Mouse (Mus musculus) mesoderm, embryonic 11.5 days (tissue): Measurements from ENCODE around the gene Rftn1.
A peak's percentile ranks its signal among the peaks of the same experiment; 100 is the strongest.
"Not testable (repeated sequence)": the region's sequence is repeated elsewhere in the genome, so short reads cannot be mapped to it uniquely, and the experiment has no call there.

Experiments
- DNase-seq: peaks from one replicate; pipeline ENCODE4 v3.0.0-alpha.2; 2012; ENCODE audit warnings: low read depth, low spot score

Gene Rftn1

DNA sequence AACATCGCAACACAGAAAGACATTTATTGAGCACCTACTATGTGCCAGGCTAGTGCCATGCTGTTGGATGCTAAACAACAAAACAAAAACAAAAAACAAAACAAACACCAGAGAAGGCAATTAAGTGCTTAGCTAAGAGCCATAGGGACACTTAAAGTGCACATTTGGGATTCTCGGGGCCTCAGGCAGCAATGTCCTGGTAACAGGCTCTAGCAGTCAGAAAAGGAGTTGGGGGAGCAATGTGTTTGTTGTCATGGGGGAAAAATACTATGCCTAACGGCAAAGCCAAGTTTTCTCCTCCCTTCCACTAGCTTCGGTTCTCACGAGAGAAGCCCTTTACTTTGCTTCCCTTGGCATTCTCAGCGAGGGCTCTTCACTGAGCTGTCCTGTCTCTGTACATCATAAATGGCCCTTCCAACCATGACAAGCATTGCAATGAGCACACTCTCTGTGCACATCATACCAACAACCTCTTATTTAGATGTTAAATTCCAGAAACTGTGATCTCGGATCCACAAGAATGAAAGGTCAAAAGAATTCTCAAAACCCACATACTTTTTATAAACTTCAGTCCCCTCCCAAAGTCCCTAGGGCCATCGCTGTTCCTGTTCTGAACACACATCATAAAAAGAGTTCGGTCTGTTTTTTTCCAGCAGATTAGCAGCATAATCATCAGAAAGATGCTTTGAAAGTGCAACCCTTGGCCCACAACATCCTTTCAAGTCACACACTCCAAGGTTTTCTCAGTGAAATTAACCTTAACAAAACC is 63.2 kb downstream of the Rftn1 start:
- no peak for DNase-seq

DNA sequence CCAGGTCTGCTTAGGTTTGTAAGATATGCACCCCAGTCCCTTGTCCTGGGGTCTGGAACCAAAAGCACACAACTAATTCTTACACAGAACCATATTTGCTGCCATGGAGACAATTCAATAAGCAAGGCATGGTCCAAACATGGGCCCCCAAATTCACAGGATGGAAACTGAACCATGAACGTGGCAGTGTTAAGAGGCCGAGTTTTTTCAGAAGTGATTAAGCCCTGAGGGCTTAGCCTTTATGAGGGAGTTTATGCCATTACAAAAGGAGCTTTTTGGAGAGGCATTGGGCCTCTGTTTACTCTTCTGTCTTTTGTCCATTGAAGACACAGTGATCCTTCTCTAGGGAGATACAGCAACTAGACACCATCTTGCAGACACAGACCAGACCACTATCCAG is 63.9 kb downstream of the Rftn1 start:
- DNase-seq: no peak

DNA sequence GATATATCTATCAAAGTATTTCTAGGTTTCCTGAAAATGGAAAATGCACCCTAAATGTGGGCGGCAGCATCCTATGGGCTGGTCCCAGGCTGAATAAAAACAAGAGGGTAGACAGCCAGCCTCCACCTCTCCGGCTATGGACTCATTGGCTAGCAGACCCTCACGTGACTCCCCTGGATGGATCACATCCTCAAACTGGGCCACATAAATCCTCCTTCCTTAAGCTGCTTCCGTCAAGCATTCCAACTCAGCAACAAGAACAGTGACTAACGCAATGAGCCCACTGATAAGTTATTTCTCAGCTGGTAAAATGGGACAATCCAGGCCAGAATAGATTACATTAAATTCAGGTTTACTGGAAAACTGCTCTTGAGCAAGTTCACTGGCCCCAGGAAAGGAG is 64.6 kb downstream of the Rftn1 start:
- DNase-seq: no peak

DNA sequence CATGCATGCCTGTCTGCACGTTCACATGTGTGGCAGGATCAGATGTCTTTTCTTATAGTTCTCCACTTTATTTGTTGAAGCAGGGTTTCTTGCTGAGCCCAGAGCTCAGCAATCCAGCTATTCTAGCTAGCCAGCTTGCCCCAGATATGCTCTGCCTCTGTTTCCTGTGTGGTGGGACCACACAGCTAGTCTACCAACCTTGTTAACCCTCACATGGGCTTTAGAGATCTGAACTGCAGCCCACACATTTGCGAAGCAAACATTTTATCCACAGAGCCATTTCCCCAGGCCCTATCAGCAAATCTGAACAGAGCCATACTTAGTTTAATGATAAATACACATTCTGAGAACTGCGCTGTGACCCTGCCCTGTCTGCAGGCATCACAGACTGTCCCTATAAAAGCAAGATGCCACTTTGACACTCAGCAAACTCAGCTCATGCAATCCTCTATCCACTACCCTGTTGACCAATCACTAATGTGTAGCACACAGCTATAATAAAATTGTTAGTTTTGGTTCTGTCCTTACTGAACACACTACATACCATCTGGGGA is 65.2 kb downstream of the Rftn1 start:
- DNase-seq: no peak

DNA sequence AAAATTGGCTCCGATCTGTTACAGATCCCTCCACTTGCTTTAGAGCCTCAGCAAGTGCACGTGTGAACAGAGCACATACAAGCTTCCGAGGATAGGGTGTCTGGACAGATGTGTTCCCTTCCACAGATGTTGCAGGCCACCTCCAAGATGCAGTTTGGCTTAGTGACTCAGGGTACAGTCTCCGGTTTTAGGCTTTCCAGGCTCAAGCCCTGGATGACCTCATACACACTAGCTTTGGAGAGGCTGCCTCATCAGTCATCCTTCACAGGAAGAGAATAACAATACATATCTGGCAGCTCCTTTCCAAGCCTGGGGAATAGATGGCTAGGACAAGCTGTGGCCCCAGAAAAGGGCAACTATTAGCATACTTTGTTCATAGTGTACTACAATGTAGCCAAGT is 65.8 kb downstream of the Rftn1 start:
- no peak for DNase-seq

DNA sequence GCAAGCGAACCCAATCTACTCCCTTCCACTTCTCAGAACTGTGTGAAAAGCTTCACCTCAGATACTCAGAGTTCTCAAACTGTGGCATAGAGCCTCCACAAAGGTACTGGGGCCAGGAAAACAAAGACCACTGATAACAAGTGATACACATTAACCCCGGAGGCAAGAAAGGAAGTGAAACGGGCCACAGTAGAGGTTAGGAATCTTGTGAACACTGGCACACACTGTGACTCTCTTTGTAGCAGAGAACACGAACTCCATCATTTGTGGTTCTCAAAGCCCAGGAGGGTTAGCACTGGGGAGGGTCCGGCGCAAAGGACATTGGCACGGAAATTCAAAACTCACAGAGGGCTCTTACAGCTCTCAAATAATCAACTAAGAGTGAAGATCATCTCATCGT is 67.9 kb downstream of the Rftn1 start:
- no peak for DNase-seq

DNA sequence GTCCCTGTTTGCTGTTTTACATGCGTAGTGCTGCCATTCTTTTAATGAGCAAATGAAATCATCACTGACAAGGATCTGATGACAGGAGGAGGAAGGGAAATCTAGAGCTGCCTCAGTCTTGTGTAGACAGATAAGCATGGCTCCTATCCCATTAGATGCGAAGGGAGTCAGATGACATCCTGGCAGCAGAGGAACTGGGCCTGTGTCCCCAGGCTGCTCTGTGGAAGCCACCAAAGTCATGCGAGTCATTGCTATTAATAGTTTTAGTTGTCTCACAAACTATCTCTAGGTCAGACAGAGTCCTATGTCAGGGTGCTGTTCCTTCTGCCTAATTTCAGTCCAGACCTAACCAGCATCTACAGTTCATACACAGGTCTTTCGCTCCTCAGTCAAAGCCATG is 70.4 kb downstream of the Rftn1 start:
- no peak for DNase-seq

DNA sequence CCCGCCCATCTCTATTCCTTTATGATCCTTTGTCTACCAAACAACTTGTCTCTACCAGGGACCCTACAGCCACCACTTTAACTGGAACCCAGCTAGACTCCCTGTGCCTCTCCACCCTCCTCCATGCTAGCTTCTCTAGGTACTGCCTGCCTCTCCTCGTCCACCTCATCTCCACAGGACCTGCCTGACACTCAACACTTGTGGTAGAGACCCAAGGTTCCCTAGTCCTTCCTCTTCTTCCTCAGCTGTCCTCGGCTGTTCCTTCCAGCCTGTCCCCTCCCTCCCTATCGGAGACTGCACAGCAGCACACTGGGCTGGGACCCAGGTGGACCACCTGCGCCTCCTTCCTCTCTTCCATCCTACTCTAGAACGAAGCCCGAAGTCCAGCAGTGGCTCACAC is 73.0 kb downstream of the Rftn1 start:
- no peak for DNase-seq

DNA sequence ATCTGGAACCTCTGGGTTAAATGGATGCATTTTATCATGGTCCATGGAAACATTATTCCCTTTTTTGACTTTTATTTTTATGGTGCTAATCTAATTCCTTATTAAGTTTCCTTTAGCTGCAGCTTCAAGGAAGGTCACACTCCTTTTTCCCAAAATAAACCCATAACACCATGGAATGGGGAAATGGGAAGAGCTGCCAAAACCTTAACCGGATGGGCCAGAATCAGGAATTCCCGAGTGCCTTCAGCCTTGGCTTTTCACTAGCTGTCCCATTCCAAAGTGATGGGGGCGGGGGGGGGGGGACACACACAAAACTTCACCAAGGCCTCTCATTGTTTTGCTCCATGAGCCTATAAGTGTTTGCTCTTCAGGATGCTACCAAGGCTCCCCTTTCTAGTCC is 73.5 kb downstream of the Rftn1 start:
- DNase-seq: peak; percentile 54

DNA sequence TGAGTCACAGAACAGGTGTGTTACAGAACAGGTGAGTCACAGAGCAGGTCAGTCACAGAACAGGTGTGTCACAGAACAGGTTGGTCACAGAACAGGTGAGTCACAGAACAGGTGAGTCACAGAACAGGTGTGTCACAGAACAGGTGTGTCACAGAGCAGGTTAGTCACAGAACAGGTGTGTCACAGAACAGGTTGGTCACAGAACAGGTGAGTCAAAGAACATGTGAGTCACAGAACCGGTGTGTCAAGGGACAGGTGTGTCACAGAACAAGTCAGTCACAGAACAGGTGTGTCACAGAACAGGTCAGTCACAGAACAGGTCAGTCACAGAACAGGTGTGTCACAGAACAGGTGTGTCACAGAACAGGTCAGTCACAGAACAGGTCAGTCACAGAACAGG is 74.1 kb downstream of the Rftn1 start:
- peak; percentile 56 for DNase-seq

DNA sequence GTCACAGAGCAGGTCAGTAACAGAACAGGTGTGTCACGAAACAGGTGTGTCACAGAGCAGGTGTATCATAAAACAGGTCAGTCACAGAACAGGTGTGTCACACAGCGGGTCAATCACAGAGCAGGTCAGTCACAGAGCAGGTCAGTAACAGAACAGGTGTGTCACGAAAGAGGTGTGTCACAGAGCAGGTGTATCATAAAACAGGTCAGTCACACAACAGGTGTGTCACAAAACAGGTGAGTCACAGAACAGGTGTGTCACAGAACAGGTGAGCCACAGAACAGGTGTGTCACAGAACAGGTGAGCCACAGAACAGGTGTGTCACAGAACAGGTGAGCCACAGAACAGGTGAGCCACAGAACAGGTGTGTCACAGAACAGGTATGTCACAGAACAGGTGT is 74.8 kb downstream of the Rftn1 start:
- not testable (repeated sequence) for DNase-seq

DNA sequence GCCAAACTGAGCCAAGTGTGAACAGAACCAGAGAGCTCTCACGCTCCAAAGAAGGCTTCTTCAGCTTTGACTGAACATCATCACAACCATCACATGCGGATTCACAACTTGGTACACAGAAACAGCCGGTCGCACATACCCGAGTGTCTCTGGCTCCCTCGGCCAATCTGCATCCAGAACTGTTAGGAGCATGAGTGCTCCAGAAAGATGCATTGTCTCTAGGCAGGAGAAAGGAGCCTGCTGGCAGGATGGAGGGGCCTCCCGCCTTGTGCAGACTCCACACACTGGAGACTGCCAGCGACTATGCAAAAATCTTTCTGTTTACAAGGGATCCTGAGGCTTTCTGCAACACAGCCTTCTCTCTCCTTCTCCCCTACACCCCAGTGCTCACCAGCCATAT is 75.8 kb downstream of the Rftn1 start:
- no peak for DNase-seq

DNA sequence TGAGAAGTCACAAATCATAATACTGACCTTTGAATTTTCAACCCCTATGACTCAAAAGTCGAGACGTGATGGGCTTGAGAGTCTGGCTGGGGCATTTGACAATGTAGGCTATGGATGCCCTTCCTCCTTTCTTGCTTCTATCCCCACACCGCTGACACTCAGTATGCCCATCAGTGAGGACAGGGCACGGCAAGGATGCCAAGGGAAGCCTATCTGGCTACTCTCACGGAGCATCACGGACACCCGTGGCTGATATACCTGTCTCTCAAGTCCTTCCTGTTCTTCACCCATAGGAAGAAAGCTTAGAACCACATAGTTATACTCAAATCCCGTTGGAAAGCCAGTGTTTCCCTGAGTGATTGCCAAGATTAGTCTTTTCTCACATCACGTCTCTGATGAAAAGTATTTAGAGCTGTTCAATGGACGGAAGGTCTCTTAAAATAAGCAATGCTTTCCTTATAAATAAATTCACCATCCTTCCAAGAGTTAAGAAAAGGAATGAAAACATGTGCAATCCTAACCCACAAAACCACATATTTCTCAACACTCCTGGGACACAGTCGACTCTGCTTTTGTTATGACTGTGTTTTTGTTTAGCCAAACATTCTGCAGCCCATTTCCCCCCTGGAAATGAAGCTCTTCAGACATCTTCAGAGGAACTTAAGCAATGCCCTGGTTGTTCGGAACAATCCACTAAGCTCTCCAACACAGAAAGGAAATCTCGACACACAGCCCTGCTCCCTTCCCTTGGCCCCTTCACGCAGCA is 79.6 kb downstream of the Rftn1 start:
- no peak for DNase-seq

DNA sequence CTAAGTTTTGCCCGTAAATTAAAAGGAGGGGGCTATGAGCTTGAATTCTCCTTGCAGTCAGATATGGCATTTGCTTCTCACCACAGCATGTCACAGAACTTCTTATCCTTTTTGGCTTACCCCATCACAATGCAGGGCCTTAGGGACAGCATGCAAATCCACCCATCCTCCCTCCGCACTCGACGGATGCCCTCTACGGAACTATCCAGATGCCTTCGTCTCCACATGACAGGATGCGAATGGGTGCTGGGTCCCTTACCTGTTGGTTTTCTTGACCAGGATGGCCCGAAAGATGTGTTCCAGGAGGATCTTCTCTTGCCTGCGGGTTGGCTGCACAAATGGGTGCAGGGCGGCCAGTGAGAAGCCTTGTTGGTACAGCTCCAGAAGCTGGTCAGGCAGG is 83.7 kb downstream of the Rftn1 start:
- no peak for DNase-seq

DNA sequence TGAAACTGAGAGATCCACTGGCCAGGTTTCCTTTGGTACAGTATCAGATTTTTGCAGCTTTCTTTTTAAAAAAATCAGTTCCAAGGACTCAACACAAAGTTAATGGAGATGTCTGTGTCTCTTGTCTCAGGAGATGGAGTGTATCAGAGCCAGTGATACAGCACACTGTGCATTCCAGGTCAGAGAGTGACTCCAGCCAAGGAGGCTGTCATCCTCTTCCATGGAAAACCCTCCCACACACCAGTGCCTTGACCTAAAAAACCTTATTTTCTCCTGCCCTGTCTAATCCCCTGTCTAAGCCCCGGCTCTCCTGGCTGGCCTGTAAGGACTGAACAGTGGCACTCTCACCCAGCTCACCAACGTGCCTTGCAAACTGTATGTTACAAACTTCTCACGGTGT is 86.3 kb downstream of the Rftn1 start:
- no peak for DNase-seq

DNA sequence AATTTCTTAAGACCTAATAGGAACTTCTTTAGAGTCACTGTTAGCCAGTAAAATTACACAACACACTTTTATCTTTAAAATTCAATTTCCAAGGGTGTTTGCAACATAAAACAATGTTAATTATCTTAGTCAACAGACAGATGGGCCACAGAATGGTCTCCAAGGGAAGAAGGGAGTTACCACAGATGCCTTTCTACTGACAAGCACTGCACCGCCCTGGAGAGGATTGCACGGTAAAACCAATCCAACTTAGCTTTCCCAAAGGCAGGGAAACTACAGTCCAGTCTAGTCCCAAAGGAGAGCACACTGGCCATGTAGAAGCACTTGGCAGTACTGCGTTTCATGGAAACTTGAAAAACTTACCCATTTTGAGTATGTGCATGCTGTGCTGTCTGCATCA is 89.1 kb downstream of the Rftn1 start:
- DNase-seq: no peak

DNA sequence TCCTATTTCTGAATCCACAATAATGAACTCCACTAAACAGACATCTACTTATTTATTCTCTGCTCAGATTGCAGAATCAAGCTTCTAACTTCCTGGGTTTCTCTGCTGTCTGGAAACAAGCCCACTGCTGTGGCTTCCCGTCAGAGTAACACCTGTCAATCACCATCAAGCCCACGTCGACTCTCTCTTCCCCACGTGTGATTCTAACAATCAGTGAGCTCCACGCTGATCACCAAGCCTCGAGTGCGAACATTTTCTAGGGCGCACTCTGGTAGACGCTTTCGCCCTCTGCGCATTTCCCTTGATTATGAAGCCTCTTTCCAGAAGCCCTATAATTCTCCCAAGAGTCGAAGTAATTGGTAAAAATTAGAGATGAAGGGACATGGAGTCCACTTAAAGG is 90.4 kb downstream of the Rftn1 start:
- no peak for DNase-seq

DNA sequence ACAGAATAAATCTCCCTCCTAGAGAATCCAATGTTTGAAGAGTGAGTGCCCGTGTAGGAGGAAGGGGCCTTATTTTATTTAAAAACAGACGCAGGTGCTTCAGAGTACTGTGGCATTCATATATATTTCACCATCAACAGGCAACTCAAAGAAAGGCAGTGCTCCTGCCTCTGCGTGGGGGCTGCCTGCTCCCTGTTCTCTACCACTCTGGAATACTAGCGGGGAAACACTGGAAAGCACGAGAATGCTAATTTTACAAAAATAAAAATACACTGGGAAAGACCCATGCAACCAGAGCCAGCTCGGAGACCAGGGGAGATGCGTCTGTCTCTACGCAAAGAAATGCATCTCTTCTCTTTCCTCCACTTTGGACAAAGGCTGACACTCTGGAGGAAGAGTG is 91.1 kb downstream of the Rftn1 start:
- DNase-seq: no peak

DNA sequence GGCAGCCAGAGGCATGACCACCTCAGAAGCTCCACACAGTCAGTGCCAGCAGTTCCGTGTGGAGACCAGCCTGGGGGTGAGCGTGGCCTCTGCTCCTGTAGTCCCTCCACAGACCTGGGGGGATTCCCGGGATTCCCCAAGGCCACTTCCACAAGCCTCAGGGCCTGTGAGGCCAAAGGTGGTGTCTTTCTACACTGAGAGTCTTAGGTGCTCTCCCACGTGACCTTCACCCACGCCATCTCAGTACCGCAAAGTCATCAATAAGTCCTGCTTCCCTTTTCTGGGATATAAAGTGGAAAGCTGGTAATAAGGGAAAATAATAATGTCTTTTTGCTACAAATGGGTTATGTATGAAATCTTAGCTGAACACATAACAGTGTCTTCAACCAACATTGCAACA is 92.2 kb downstream of the Rftn1 start:
- no peak for DNase-seq

DNA sequence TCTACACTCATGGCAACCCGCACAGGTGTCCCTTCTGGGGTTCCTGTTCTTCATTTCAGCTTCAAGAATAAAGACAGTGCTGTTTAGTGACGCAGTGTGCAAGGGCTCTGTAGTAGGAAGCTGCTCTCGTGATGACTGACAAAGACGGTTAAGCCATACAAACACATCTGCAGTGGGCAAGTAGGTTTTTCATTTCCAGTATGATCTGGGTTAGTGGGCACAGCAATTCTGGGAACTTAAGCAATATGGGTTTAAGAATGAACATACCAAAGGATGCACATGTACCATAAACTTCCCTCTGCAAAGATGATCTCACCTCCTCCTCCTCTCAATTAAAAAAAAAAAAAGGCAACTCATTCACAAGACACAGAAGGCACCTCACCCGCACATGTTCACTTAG is 92.6 kb downstream of the Rftn1 start:
- no peak for DNase-seq

DNA sequence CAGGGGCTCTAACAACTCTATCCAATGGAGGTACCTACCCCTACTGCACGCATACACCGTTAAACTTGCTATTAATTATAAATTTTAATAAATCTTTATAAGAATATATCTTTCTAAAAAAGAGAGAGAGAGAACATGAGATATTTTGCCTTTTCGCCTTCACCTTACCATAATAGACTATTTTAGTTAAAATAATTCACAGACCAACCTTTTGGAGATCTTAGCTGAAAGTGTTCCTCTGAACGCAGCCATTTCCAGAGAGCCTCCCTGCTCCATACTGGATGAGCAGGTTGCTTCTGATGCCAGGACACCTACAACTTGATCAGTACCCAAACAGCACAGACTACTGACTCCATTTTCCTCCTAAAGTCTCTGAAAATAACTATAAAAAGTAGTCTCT is 94.2 kb downstream of the Rftn1 start:
- no peak for DNase-seq

DNA sequence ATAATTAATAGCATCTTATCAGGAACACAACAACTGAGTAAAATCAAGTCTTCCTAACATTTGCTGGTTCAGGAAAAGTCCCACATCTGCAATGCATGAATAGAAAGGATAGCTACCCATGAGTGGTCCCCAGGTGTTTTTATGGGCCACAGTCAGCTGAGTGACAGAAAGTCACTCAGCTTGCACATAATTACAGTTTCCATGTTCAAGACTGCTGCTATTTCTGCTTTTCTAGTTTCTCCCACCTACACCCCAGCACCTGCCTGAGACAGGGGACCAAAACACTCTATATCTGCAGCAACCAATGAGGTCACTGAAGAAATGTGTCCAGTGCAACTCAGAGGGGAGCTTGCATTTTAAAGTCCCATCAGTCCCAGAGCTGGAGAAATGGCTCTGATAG is 95.9 kb downstream of the Rftn1 start:
- DNase-seq: no peak

DNA sequence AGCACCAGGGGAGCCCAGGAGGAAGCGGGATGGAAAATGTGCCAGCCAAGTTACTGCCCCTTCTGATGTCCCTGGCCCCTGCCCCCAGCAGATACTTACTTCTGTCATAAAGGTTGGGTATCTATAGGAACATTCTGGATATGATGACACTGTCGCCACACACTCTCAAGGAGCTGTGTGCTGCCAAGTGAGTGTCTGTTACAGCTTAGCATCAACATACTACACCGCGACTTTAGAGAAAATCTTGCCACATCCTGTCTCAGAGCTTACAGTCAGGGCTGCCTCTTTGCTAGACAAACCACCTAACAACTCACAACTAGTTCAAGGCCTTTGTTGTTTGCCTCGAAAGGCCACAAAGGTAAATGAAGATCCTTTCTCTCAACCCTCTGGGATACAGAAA is 96.4 kb downstream of the Rftn1 start:
- DNase-seq: no peak
